Mouse (Mus musculus): Measurements from ENCODE around the gene E2f1. TPM values are rescaled to one million over a fixed set of nuclear protein-coding genes. Genes with fewer than 3 reads are reported as not detected.
A peak's percentile ranks its signal among the peaks of the same experiment; 100 is the strongest.

The E2f1 gene
- total and polyA plus RNA-seq, 3 experiments = 5.1 to 19.6 (median 5.3) TPM

- no peak for TF ChIP-seq ZKSCAN1 (IDR thresholded peaks at IDR 0.05; ENCODE audit: borderline replicate concordance, low read depth, low read length)
- TF ChIP-seq SIN3A (IDR thresholded peaks at IDR 0.05; ENCODE audit: low read length) = no peak
- no peak for TF ChIP-seq MYC (IDR thresholded peaks at IDR 0.05; ENCODE audit: low read depth, low read length)
- TF ChIP-seq NRF1 (IDR thresholded peaks at IDR 0.05; ENCODE audit: low read depth, low read length) = no peak
- TF ChIP-seq MEF2A (IDR thresholded peaks at IDR 0.05; ENCODE audit: borderline replicate concordance, low read depth, low read length) = no peak
- peak; percentile 72 for DNase-seq (ENCODE audit: extremely low read depth)
- peaks cover 15 to 76% of the 10 kb centered on the region in 2 experiments for H3K36me3 ChIP-seq (replicated peaks in 1 of 2; ENCODE audit: control insufficient read depth in 1 of 2, insufficient read depth in 1 of 2, low read length in 1 of 2)
- in situ Hi-C loops (cut with MboI; ENCODE audit: low pct_ligation_motif_present, low pct_unique_long_range_greater_than_20kb, low sequenced_read_pairs) = loop anchor here (5.0 kb wide), 1 partner anchor 136 kb away; no protein-coding TSS in a partner anchor
- no peaks in the 10 kb centered on the region for H3K79me2 ChIP-seq (replicated peaks; ENCODE audit: control insufficient read depth, extremely low read depth, insufficient read depth, poor library complexity, severe bottlenecking)
- H3K9ac ChIP-seq (ENCODE audit: insufficient read depth, low read depth) = no peak overlapping the region
- peaks cover 9 to 27% of the 10 kb centered on the region in 2 experiments for H3K4me1 ChIP-seq (ENCODE audit: control insufficient read depth in 1 of 2, insufficient read depth in 2 of 2)
- H3K27me3 ChIP-seq (replicated peaks) = no peaks in the 10 kb centered on the region
- no peaks in the 10 kb centered on the region for H3K9me3 ChIP-seq (replicated peaks; ENCODE audit: low read length)
- H3K4me2 ChIP-seq (ENCODE audit: insufficient read depth, low read depth, poor library complexity, severe bottlenecking) = no peak overlapping the region
- dilution Hi-C loops (cut with MboI; ENCODE audit: extremely low pct_ligation_motif_present, extremely low pct_unique_long_range_greater_than_20kb, low sequenced_read_pairs) = no loop called here
- no peak overlapping the region for H3K27ac ChIP-seq (ENCODE audit: insufficient read depth, low read depth)
- no peak overlapping the region for H3K4me3 ChIP-seq (replicated peaks in 1 of 3; ENCODE audit: low read depth in 2 of 3, low read length in 2 of 3, poor library complexity in 1 of 3)
Observed at GRCm38 (mm10) chr2:154548688-154549087, 21.0 kb downstream of the E2f1 start.

GRCm38 (mm10) chr2:154546711-154547110, 23.0 kb downstream of the E2f1 start, which contains the start of gene 1700003F12Rik:
Gene 1700003F12Rik, plus strand, starts transcription at chr2:154547085.
- H3K9ac ChIP-seq (ENCODE audit: insufficient read depth, low read depth) = no peak within 1 kb of the TSS
- dilution Hi-C loops (cut with MboI; ENCODE audit: extremely low pct_ligation_motif_present, extremely low pct_unique_long_range_greater_than_20kb, low sequenced_read_pairs) = no loop called here
- H3K27me3 ChIP-seq (replicated peaks) = no peaks in the 10 kb centered on the region
- H3K4me2 ChIP-seq (ENCODE audit: insufficient read depth, low read depth, poor library complexity, severe bottlenecking) = no peak within 1 kb of the TSS
- no peaks in the 10 kb centered on the region for H3K9me3 ChIP-seq (replicated peaks; ENCODE audit: low read length)
- no peak within 1 kb of the TSS for H3K27ac ChIP-seq (ENCODE audit: insufficient read depth, low read depth)
- H3K36me3 ChIP-seq (replicated peaks in 1 of 2; ENCODE audit: control insufficient read depth in 1 of 2, insufficient read depth in 1 of 2, low read length in 1 of 2) = peaks cover 4 to 71% of the 10 kb centered on the region in 2 experiments
- no peak within 1 kb of the TSS for H3K4me3 ChIP-seq (replicated peaks in 1 of 3; ENCODE audit: low read depth in 2 of 3, low read length in 2 of 3, poor library complexity in 1 of 3)
- H3K4me1 ChIP-seq (ENCODE audit: control insufficient read depth in 1 of 2, insufficient read depth in 2 of 2) = peaks cover 9 to 27% of the 10 kb centered on the region in 2 experiments
- TF ChIP-seq USF2 (conservative IDR thresholded peaks at IDR 0.05; ENCODE audit: low read depth, low read length) = no peak
- no peak for TF ChIP-seq TBP (conservative IDR thresholded peaks at IDR 0.05; ENCODE audit: low read depth, low read length)
- TF ChIP-seq PAX5 (IDR thresholded peaks at IDR 0.05; ENCODE audit: low read length) = no peak
- no peak for TF ChIP-seq MAZ (IDR thresholded peaks at IDR 0.05; ENCODE audit: low read depth, low read length)
- no peak for TF ChIP-seq GABPA (IDR thresholded peaks at IDR 0.05; ENCODE audit: insufficient replicate concordance, low read depth, low read length)
- TF ChIP-seq SIN3A (IDR thresholded peaks at IDR 0.05; ENCODE audit: low read length) = no peak
- no peak for TF ChIP-seq RAD21 (IDR thresholded peaks at IDR 0.05; ENCODE audit: low read depth, low read length)
- TF ChIP-seq NRF1 (IDR thresholded peaks at IDR 0.05; ENCODE audit: low read depth, low read length) = no peak
- no peak for TF ChIP-seq EP300 (IDR thresholded peaks at IDR 0.05; ENCODE audit: low read length)
- no peak for TF ChIP-seq USF1 (IDR thresholded peaks at IDR 0.05; ENCODE audit: low read depth, low read length)
- TF ChIP-seq ZKSCAN1 (IDR thresholded peaks at IDR 0.05; ENCODE audit: borderline replicate concordance, low read depth, low read length) = no peak
- no peaks in the 10 kb centered on the region for H3K79me2 ChIP-seq (replicated peaks; ENCODE audit: control insufficient read depth, extremely low read depth, insufficient read depth, poor library complexity, severe bottlenecking)
- DNase-seq (ENCODE audit: extremely low read depth) = no peak
- in situ Hi-C loops (cut with MboI; ENCODE audit: low pct_ligation_motif_present, low pct_unique_long_range_greater_than_20kb, low sequenced_read_pairs) = loop anchor here (5.0 kb wide), 1 partner anchor 134 kb away; no protein-coding TSS in a partner anchor

All from CH12.LX (cell line).